Mouse (Mus musculus) thymus, adult 2 months (tissue): ENCODE results near the gene Wbp1l. TPM values are rescaled to one million over a fixed set of nuclear protein-coding genes. Genes with fewer than 3 reads are reported as not detected.

Experiments
- DNase-seq: peaks from one replicate; pipeline ENCODE4 v3.0.0; 2021
- H3K27ac ChIP-seq: fragments of 200-500 bp; 2 replicates; pipeline ENCODE4 v1.5.1; 2012; ENCODE audit warnings: low read length, control low read depth; ENCODE audit not compliant: control insufficient read depth, insufficient read depth
- H3K27me3 ChIP-seq: fragments of 200-500 bp; 2 replicates; pipeline ENCODE4 v1.6.1; 2012; ENCODE audit warnings: mild to moderate bottlenecking, low read length, moderate library complexity, mixed read lengths; ENCODE audit not compliant: control insufficient read depth, insufficient read depth
- H3K36me3 ChIP-seq: fragments of 200-500 bp; 2 replicates; pipeline ENCODE4 v1.6.1; 2012; ENCODE audit warnings: mild to moderate bottlenecking, low read length, moderate library complexity; ENCODE audit not compliant: control insufficient read depth, insufficient read depth
- H3K4me1 ChIP-seq: fragments of 200-500 bp; replicated peaks from 2 replicates; pipeline ENCODE4 v1.6.1; 2012; ENCODE audit warnings: low read length; ENCODE audit not compliant: control insufficient read depth, insufficient read depth
- H3K4me3 ChIP-seq: fragments of 200-500 bp; 2 replicates; pipeline ENCODE4 v1.5.1; 2012; ENCODE audit warnings: mild to moderate bottlenecking, low read length, control low read depth, moderate library complexity; ENCODE audit not compliant: control insufficient read depth, insufficient read depth
- CTCF ChIP-seq: fragments of 200-500 bp; IDR thresholded peaks from 2 replicates; pipeline ENCODE4 v1.5.1; 2012; ENCODE audit warnings: mild to moderate bottlenecking, control low read depth, low read length, moderate library complexity, borderline replicate concordance; ENCODE audit not compliant: control insufficient read depth, poor library complexity, insufficient read depth; ENCODE audit errors: extremely low read depth
- POLR2A ChIP-seq: fragments of 200-500 bp; IDR thresholded peaks from 2 replicates; pipeline ENCODE4 v1.6.1; 2012; ENCODE audit warnings: mild to moderate bottlenecking, low read length, control low read depth, moderate library complexity; ENCODE audit not compliant: control insufficient read depth, poor library complexity, insufficient read depth; ENCODE audit errors: extremely low read depth
- WGBS: fragments of 180-500 bp; shearing (Covaris S2); methylation state at CpG from one replicate; pipeline ENCODE4 v1.1.7; 2018; 5-methylcytosine and 5-hydroxymethylcytosine counted together
- polyA plus RNA-seq: library from polyadenylated mRNA; depleted of rRNA; stranded (reverse); fragments of >200 nt; gene quantifications from 2 replicates; pipeline ENCODE4 v1.2.3, GENCODE M21; 2012

Wbp1l gene
- polyA plus RNA-seq, 1 experiment, result 77.0 TPM

GRCm38 (mm10) chr19:46655626-46656025 lies 56.7 kb downstream of the Wbp1l start:
- H3K36me3 ChIP-seq, result peaks cover 20% of the 10 kb centered on the region
- H3K27ac ChIP-seq, result no peak overlapping the region
- DNase-seq, result no peak
- WGBS, result 88% methylated on average over 10 of the region's 10 CpGs
- H3K27me3 ChIP-seq, result no peaks in the 10 kb centered on the region
- peaks cover 25% of the 10 kb centered on the region for H3K4me1 ChIP-seq
- no peak for TF ChIP-seq CTCF
- no peak for TF ChIP-seq POLR2A
- no peak overlapping the region for H3K4me3 ChIP-seq

GRCm38 (mm10) chr19:46656151-46656840 lies 57.4 kb downstream of the Wbp1l start:
- Histone ChIP-seq H3K4me1 (peaks cover 25% of the 10 kb centered on the region), H3K36me3 (peaks cover 20% of the 10 kb centered on the region), H3K4me3 (no peak overlapping the region), H3K27me3 (no peaks in the 10 kb centered on the region), H3K27ac (no peak overlapping the region)
- TF ChIP-seq POLR2A (no peak), CTCF (no peak)
- no peak for DNase-seq
- 92% methylated on average over 21 of the region's 21 CpGs for WGBS

GRCm38 (mm10) chr19:46657339-46658020 lies 58.6 kb downstream of the Wbp1l start:
- Histone ChIP-seq H3K36me3 (peaks cover 20% of the 10 kb centered on the region), H3K4me1 (peaks cover 22% of the 10 kb centered on the region), H3K27ac (no peak overlapping the region), H3K27me3 (no peaks in the 10 kb centered on the region), H3K4me3 (no peak overlapping the region)
- peak; percentile 37 for DNase-seq
- 95% methylated on average over 3 of the region's 3 CpGs for WGBS
- TF ChIP-seq POLR2A (no peak), CTCF (no peak)

- H3K4me3 ChIP-seq, result no peak overlapping the region
- no peak overlapping the region for H3K27ac ChIP-seq
- peaks cover 20% of the 10 kb centered on the region for H3K36me3 ChIP-seq
- no peaks in the 10 kb centered on the region for H3K27me3 ChIP-seq
- H3K4me1 ChIP-seq, result peaks cover 19% of the 10 kb centered on the region
- 97% methylated on average over 7 of the region's 7 CpGs for WGBS
- no peak for DNase-seq
- TF ChIP-seq POLR2A (no peak), CTCF (no peak)
These were observed 59.5 kb downstream of the Wbp1l start for GRCm38 (mm10) chr19:46658348-46658747.

- no peaks in the 10 kb centered on the region for H3K27me3 ChIP-seq
- H3K36me3 ChIP-seq, result peaks cover 20% of the 10 kb centered on the region
- H3K4me1 ChIP-seq, result peaks cover 15% of the 10 kb centered on the region
- TF ChIP-seq POLR2A (no peak), CTCF (no peak)
- no peak overlapping the region for H3K4me3 ChIP-seq
- no peak for DNase-seq
- no peak overlapping the region for H3K27ac ChIP-seq
- 93% methylated on average over 9 of the region's 9 CpGs for WGBS
These were observed 60.0 kb downstream of the Wbp1l start for GRCm38 (mm10) chr19:46658851-46659250.

GRCm38 (mm10) chr19:46661511-46661910 lies 62.6 kb downstream of the Wbp1l start:
- Histone ChIP-seq H3K27me3 (no peaks in the 10 kb centered on the region), H3K27ac (no peak overlapping the region), H3K36me3 (peaks cover 1% of the 10 kb centered on the region; the same call in 1 of the 2 replicates), H3K4me1 (no peaks in the 10 kb centered on the region), H3K4me3 (no peak overlapping the region)
- no peak for DNase-seq
- WGBS, result 83% methylated on average over 4 of the region's 4 CpGs
- TF ChIP-seq POLR2A, result no peak
- no peak for TF ChIP-seq CTCF

GRCm38 (mm10) chr19:46662214-46662613 lies 63.3 kb downstream of the Wbp1l start:
- TF ChIP-seq CTCF (no peak), POLR2A (no peak)
- WGBS, result 80% methylated on average over 8 of the region's 8 CpGs
- H3K27ac ChIP-seq, result no peak overlapping the region

More at GRCm38 (mm10) chr19:46662214-46662613, 63.3 kb downstream of the Wbp1l start:
- H3K36me3 ChIP-seq, result no peaks in the 10 kb centered on the region
- no peaks in the 10 kb centered on the region for H3K27me3 ChIP-seq
- no peaks in the 10 kb centered on the region for H3K4me1 ChIP-seq
- H3K4me3 ChIP-seq, result no peak overlapping the region
- DNase-seq, result no peak
